Mouse (Mus musculus) neural tube, embryonic 11.5 days (tissue): ENCODE results near the gene Ddx6. TPM values are rescaled to one million over a fixed set of nuclear protein-coding genes. Genes with fewer than 3 reads are reported as not detected.
"Not testable (repeated sequence)": the region's sequence is repeated elsewhere in the genome, so short reads cannot be mapped to it uniquely, and the experiment has no call there.

ENCODE experiments used
- ATAC-seq: fragments of 200-750 bp; cut with Nextera tagmentation; 2 replicates; pipeline ENCODE4 v1.8.0; 2017; ENCODE audit warnings: moderate number of reproducible peaks, mild to moderate bottlenecking, moderate TSS enrichment, moderate library complexity; ENCODE audit not compliant: insufficient read depth, low FRiP score, low TSS enrichment
- DNase-seq: peaks from one replicate; pipeline ENCODE4 v3.0.0-alpha.2; 2015; ENCODE audit warnings: low spot score
- H3K27ac ChIP-seq: fragments of 300-500 bp; sonication (generic); 2 replicates; pipeline ENCODE4 v1.5.1; 2014; ENCODE audit warnings: low read depth, mild to moderate bottlenecking, low read length
- H3K27me3 ChIP-seq: fragments of 300-500 bp; sonication (generic); 2 replicates; pipeline ENCODE4 v1.6.1; 2014; ENCODE audit warnings: mild to moderate bottlenecking, low read length, mixed read lengths; ENCODE audit not compliant: control insufficient read depth, insufficient read depth
- H3K36me3 ChIP-seq: fragments of 300-500 bp; sonication (generic); 2 replicates; pipeline ENCODE4 v1.6.1; 2014; ENCODE audit warnings: mild to moderate bottlenecking, low read length, moderate library complexity, mixed read lengths; ENCODE audit not compliant: control insufficient read depth, insufficient read depth
- H3K4me1 ChIP-seq: fragments of 300-500 bp; sonication (generic); 2 replicates; pipeline ENCODE4 v1.6.1; 2014; ENCODE audit warnings: low read length, mixed read lengths; ENCODE audit not compliant: control insufficient read depth, insufficient read depth
- H3K4me2 ChIP-seq: fragments of 300-500 bp; sonication (generic); 2 replicates; pipeline ENCODE4 v1.6.1; 2014; ENCODE audit warnings: low read depth, mild to moderate bottlenecking, moderate library complexity
- H3K4me3 ChIP-seq: fragments of 300-500 bp; sonication (generic); 2 replicates; pipeline ENCODE4 v1.5.1; 2014; ENCODE audit warnings: low read depth, low read length
- H3K9ac ChIP-seq: fragments of 300-500 bp; sonication (generic); 2 replicates; pipeline ENCODE4 v1.6.1; 2014; ENCODE audit warnings: mild to moderate bottlenecking, low read length
- H3K9me3 ChIP-seq: fragments of 300-500 bp; sonication (generic); 2 replicates; pipeline ENCODE4 v1.6.1; 2016; ENCODE audit warnings: low read length; ENCODE audit not compliant: control insufficient read depth
- WGBS: fragments of 180-500 bp; shearing (Covaris S2); extraction: QIAGEN DNeasy Blood & Tissue Kit; methylation state at CpG from one replicate; pipeline ENCODE4 v1.1.7; 2014; 5-methylcytosine and 5-hydroxymethylcytosine counted together
- polyA plus RNA-seq: library from polyadenylated mRNA; unstranded; fragments of >200 nt; fragmentation: Nextera tagmentation; extraction: Ambion mirVana; gene quantifications from 2 replicates; pipeline ENCODE4 v1.2.1, GENCODE M21; 2014

The Ddx6 gene
- polyA plus RNA-seq, 1 experiment from 2014 or later = 11.9 TPM

DNA sequence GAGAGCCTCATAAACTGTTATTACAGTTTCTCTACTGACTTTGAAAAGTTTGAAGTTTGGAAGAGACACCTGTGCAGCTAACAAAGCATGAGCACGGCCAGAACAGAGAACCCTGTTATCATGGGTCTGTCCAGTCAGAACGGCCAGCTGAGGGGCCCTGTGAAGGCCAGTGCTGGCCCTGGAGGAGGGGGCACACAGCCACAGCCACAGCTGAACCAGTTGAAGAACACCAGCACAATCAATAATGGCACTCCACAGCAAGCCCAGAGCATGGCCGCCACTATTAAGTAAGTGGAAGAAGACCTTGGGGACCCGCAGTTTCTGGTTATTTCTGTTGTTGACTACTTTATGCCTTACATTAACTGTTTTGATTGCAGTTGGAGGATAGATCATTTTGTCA, 2.6 kb downstream of the Ddx6 start:
- no peak overlapping the region for H3K27ac ChIP-seq
- peak overlapping the region; percentile 15; the same call in 1 of the 2 replicates for H3K4me2 ChIP-seq
- H3K4me1 ChIP-seq = peaks cover 11% of the 10 kb centered on the region; the same call in 1 of the 2 replicates
- DNase-seq = no peak
- peaks cover 11% of the 10 kb centered on the region for H3K36me3 ChIP-seq
- 64% methylated on average over 4 of the region's 4 CpGs for WGBS
- H3K4me3 ChIP-seq = 0 out of 2 replicates have a peak overlapping the region, but pooled peaks have one; percentile 13
- H3K9me3 ChIP-seq = no peaks in the 10 kb centered on the region
- H3K27me3 ChIP-seq = no peaks in the 10 kb centered on the region
- no peak for ATAC-seq
- H3K9ac ChIP-seq = no peak overlapping the region

DNA sequence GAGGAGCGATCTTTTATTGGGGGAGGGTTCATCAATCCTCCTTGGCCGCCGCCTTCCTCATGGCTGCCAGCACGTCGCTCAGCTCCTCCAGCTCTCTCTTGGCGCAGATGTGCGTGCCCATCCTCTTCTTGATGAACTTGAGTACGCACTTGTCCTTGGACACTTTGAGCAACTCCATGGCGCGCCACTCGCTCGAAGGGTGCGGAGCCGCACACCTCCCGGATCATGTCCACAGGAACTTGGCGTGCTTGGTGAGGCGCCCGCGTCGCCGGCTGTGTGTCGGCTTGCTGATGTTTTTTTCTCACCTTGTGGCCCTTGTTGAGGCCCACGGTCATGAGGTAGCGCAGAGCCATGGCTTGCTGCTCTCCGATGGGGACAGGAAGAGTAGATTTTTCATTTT, 5.7 kb downstream of the Ddx6 start:
- H3K27ac ChIP-seq = no peak overlapping the region
- H3K4me2 ChIP-seq = no peak overlapping the region
- no peak for DNase-seq
- no peak for ATAC-seq
- no peak overlapping the region for H3K9ac ChIP-seq
- peaks cover 19% of the 10 kb centered on the region for H3K36me3 ChIP-seq
- no peaks in the 10 kb centered on the region for H3K9me3 ChIP-seq
- peaks cover 7% of the 10 kb centered on the region; the same call in 1 of the 2 replicates for H3K4me1 ChIP-seq
- 97% methylated on average over 25 of the region's 25 CpGs for WGBS
- H3K4me3 ChIP-seq = no peak overlapping the region
- H3K27me3 ChIP-seq = no peaks in the 10 kb centered on the region

DNA sequence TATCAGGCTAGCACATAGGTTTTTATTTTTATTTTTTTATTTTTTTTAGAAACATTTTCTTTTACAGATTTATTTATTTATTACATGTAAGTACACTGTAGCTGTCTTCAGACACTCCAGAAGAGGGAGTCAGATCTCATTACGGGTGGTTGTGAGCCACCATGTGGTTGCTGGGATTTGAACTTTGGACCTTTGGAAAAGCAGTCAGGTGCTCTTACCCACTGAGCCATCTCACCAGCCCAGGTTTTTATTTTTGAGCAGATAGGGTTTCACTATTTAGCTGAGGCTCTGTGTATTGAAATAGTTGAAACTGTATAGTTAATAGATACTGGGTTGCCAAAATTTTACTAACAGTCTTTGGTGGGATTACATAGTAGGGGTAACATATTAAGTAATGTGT, 8.4 kb downstream of the Ddx6 start:
- H3K27ac ChIP-seq, H3K4me2 ChIP-seq, H3K9me3 ChIP-seq, DNase-seq, H3K9ac ChIP-seq, H3K4me1 ChIP-seq, H3K4me3 ChIP-seq, H3K27me3 ChIP-seq, ATAC-seq: not testable (repeated sequence)
- WGBS = 100% methylated on average over 1 of the region's 1 CpGs
- H3K36me3 ChIP-seq = peaks cover 28% of the 10 kb centered on the region

DNA sequence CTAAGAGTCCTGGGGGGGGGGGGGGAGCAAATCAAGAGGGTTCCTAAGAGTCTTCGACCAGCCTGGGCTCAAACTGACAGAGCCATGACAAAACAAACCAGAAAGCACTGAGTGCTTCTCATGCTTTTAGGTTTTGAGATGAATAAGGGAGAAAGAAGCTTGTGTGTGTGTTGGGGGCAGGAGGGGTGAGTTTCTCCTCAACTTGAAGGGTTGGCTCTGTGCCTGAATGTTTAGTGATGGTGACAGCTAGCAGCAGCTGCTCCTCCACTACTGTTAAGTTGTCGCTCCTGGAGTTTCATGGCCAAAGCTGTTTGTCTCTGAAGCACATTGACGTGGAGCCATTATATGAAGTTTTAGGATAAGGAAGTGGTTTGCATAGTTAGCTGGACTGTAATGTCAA, 16.4 kb downstream of the Ddx6 start:
- Histone ChIP-seq H3K4me3 (no peak overlapping the region), H3K27me3 (no peaks in the 10 kb centered on the region), H3K4me2 (no peak overlapping the region), H3K4me1 (no peaks in the 10 kb centered on the region), H3K36me3 (peaks cover 29% of the 10 kb centered on the region), H3K9me3 (no peaks in the 10 kb centered on the region), H3K27ac (no peak overlapping the region), H3K9ac (no peak overlapping the region)
- 98% methylated on average over 3 of the region's 3 CpGs for WGBS
- no peak for DNase-seq
- ATAC-seq = no peak

DNA sequence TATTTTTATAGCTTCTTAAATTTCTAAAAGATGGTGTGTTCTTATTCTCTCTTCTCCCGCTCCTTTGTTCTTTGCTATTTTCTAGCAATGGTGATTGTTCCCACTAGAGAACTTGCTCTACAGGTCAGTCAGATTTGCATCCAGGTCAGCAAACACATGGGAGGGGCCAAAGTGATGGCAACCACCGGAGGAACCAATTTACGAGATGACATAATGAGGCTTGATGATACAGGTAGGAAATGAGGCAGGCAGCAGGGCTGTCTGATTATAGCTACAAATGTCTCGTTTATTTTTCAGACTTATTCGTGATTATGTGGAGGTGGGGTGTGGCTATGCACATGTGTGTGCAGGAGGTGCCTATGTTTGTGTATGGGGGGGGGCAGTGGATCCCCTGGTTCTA, 19.7 kb downstream of the Ddx6 start:
- no peaks in the 10 kb centered on the region for H3K27me3 ChIP-seq

DNA sequence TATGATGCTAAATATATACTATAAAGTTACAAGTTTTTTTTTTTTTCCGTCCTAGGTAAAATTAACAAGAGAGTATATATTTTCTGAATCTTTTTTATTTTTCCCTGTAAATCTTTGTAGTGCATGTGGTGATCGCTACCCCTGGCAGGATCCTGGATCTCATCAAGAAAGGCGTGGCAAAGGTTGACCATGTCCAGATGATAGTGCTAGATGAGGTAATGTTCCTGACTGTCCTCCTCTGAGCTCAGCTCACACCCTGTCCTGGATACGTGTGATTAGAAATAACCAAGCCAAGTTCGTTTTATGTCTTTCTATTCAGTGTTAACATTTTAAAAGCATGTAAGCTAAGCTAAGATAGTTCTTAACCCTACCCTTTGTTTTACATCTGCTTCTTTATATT, 21.6 kb downstream of the Ddx6 start:
- H3K4me1 ChIP-seq = no peaks in the 10 kb centered on the region
- H3K27ac ChIP-seq = no peak overlapping the region
- ATAC-seq (no peak), DNase-seq (no peak)
- no peaks in the 10 kb centered on the region for H3K9me3 ChIP-seq
- no peak overlapping the region for H3K9ac ChIP-seq
- H3K4me2 ChIP-seq = no peak overlapping the region
- 92% methylated on average over 5 of the region's 5 CpGs for WGBS
- peaks cover 23% of the 10 kb centered on the region for H3K36me3 ChIP-seq
- H3K27me3 ChIP-seq = no peaks in the 10 kb centered on the region
- H3K4me3 ChIP-seq = no peak overlapping the region

More for the DNA sequence above, 19.7 kb downstream of the Ddx6 start:
- ATAC-seq = no peak
- no peaks in the 10 kb centered on the region for H3K9me3 ChIP-seq
- H3K4me2 ChIP-seq = no peak overlapping the region
- WGBS = 85% methylated on average over 5 of the region's 5 CpGs
- H3K36me3 ChIP-seq = peaks cover 21% of the 10 kb centered on the region
- DNase-seq = no peak
- H3K27ac ChIP-seq = no peak overlapping the region
- H3K4me1 ChIP-seq = no peaks in the 10 kb centered on the region
- no peak overlapping the region for H3K4me3 ChIP-seq
- no peak overlapping the region for H3K9ac ChIP-seq

DNA sequence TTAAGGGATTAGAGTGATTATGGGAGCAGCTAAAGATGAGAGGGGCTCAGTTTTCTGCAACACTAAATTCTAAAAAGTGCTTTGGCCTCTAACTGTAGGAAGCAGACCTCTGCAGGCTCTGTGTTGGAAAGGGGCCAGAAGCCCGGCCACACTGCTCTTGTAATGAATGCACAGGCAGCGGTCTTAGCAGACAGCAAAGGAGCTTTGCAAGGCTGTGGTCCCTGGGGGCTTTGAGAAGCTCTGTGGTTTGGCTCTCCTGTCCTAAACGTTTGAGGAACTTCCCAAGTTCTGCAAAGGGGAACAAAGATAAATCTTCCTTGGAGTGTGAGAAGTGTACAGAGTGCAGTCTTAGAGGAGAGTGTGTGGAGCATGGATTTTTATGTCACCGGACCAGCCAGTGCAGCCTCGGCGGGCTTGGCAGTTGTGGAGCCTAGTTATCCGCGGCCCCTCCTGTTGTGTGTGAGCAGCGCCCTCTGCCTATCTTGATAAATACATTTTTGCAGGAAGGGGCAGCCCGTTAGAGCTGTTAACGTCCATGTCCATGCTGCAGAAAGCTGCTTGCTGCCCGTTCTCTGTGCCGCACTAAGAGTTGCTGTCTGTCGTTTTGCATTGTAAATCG, 33.0 kb downstream of the Ddx6 start:
- DNase-seq = peak; percentile 16
- WGBS = 88% methylated on average over 15 of the region's 15 CpGs
- no peak overlapping the region for H3K4me3 ChIP-seq
- no peaks in the 10 kb centered on the region for H3K4me1 ChIP-seq
- H3K9ac ChIP-seq = no peak overlapping the region
- peaks cover 14% of the 10 kb centered on the region for H3K36me3 ChIP-seq
- H3K27ac ChIP-seq = no peak overlapping the region
- ATAC-seq = no peak
- no peak overlapping the region for H3K4me2 ChIP-seq
- H3K27me3 ChIP-seq = no peaks in the 10 kb centered on the region
- H3K9me3 ChIP-seq = no peaks in the 10 kb centered on the region

DNA sequence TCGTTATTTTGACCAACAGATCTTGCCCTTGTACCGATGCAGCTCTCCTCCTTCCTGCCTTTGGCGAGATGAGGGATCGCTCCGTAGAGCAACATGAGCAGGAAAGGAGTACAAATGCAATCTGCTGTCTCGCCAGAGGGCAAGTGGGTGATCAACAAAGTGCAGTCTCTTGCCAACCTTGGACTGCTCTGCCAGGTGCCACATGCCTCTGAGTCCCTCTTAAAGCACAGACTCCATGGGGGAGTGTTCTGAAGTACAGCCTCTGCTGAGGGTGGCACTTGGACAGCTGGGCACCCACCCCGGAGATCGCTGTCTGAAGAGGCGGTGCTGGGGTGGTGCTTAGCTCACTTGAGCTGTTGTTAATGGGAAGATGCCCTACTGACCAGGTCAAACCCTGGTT, 34.0 kb downstream of the Ddx6 start:
- H3K9ac ChIP-seq, H3K4me3 ChIP-seq, H3K27me3 ChIP-seq, H3K27ac ChIP-seq, H3K9me3 ChIP-seq, DNase-seq, H3K4me2 ChIP-seq, H3K4me1 ChIP-seq, H3K36me3 ChIP-seq, ATAC-seq: not testable (repeated sequence)
- WGBS = 95% methylated on average over 9 of the region's 9 CpGs

DNA sequence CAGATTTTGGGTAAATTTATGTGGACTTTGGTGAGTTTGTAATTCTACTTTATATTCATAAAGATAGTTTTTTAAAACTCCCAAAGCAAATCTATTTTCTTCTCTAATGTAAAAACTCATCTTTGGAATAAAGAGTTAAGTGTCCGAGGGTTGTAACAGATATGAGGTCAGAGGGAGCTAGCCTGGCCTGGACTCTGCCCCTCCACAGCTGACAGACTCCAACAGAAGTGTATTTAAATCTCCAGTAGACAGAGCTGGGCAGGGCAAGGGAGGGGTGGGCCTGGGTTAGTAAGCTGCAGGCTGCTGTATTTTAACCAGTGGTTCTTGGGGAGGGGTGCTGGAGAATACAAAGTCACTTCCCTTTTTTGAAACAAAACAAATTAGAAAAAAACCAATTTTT, 35.3 kb downstream of the Ddx6 start:
- H3K4me1 ChIP-seq, H3K9me3 ChIP-seq, H3K27me3 ChIP-seq, H3K36me3 ChIP-seq, ATAC-seq, H3K9ac ChIP-seq, H3K4me3 ChIP-seq, H3K27ac ChIP-seq, DNase-seq, H3K4me2 ChIP-seq: not testable (repeated sequence)
- WGBS = 93% methylated on average over 1 of the region's 1 CpGs
